Mouse (Mus musculus) megakaryocyte, embryonic 14.5 days (primary cell): Measurements from ENCODE around the gene Adh4.

Experiments used
- FLI1 ChIP-seq: IDR thresholded peaks from 2 replicates; pipeline ENCODE4 v1.6.1; 2012; ENCODE audit warnings: low read length, inconsistent platforms, mixed read lengths
- GATA1 ChIP-seq: IDR thresholded peaks from 3 replicates; pipeline ENCODE4 v1.6.1; 2012; ENCODE audit warnings: mixed read lengths, low read length, inconsistent platforms, borderline replicate concordance

DNA sequence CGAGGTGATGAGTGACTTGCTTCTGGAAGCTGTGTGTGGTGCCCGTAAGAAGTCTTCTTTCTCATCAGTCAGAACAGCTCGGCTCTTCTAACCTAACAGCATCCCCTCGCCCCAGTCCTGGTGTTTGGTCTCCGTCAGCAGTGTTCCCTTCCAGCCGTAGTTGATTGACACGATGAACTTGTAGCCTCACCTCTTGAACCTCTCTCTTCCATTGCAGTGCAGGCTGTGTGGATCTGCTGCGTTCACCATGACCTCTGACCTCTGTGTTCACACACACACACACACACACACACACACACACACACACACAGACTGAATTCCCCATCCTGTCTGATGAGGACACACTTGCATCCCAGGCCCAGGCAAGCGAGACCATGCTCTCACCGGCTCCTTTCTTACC lies 36.9 kb downstream of the Adh4 start:
- TF ChIP-seq FLI1, result no peak
- no peak for TF ChIP-seq GATA1
